Mouse (Mus musculus) embryonic facial prominence, embryonic 13.5 days (tissue): ENCODE measurements around the gene Mapk1. TPM values are rescaled to one million over a fixed set of nuclear protein-coding genes. Genes with fewer than 3 reads are reported as not detected.

Experiments used
- ATAC-seq: fragments of 200-750 bp; cut with Nextera tagmentation; 2 replicates; pipeline ENCODE4 v1.8.0; 2017; ENCODE audit warnings: low read depth; ENCODE audit not compliant: insufficient number of reproducible peaks, insufficient read depth, low FRiP score, low TSS enrichment
- H3K27ac ChIP-seq: fragments of 300-500 bp; sonication (generic); 2 replicates; pipeline ENCODE4 v1.5.1; 2015; ENCODE audit warnings: moderate library complexity, mild to moderate bottlenecking, inconsistent platforms
- H3K27me3 ChIP-seq: fragments of 300-500 bp; sonication (generic); 2 replicates; pipeline ENCODE4 v1.6.1; 2015; ENCODE audit warnings: mild to moderate bottlenecking, inconsistent platforms
- H3K36me3 ChIP-seq: fragments of 300-500 bp; sonication (generic); 2 replicates; pipeline ENCODE4 v1.6.1; 2015; ENCODE audit warnings: mild to moderate bottlenecking, inconsistent platforms
- H3K4me1 ChIP-seq: fragments of 300-500 bp; sonication (generic); 2 replicates; pipeline ENCODE4 v1.6.1; 2015; ENCODE audit warnings: inconsistent platforms
- H3K4me2 ChIP-seq: fragments of 300-500 bp; sonication (generic); 2 replicates; pipeline ENCODE4 v1.6.1; 2015; ENCODE audit warnings: moderate library complexity, mild to moderate bottlenecking, inconsistent platforms
- H3K4me3 ChIP-seq: fragments of 300-500 bp; sonication (generic); 2 replicates; pipeline ENCODE4 v1.5.1; 2015; ENCODE audit warnings: mild to moderate bottlenecking, inconsistent platforms
- H3K9ac ChIP-seq: fragments of 300-500 bp; sonication (generic); 2 replicates; pipeline ENCODE4 v1.6.1; 2015; ENCODE audit warnings: mild to moderate bottlenecking, inconsistent platforms
- H3K9me3 ChIP-seq: fragments of 300-500 bp; sonication (generic); 2 replicates; pipeline ENCODE4 v1.6.1; 2016; ENCODE audit warnings: inconsistent platforms
- WGBS: fragments of 180-500 bp; shearing (Covaris S2); methylation state at CpG from one replicate; pipeline ENCODE4 v1.1.7; 2015; ENCODE audit warnings: mixed read lengths; 5-methylcytosine and 5-hydroxymethylcytosine counted together
- polyA plus RNA-seq: library from polyadenylated mRNA; unstranded; fragments of >200 nt; fragmentation: Nextera tagmentation; extraction: Ambion mirVana; gene quantifications from 2 replicates; pipeline ENCODE4 v1.2.1, GENCODE M21; 2015

The Mapk1 gene
- polyA plus RNA-seq, 1 experiment from 2014 or later, result 136 TPM

DNA sequence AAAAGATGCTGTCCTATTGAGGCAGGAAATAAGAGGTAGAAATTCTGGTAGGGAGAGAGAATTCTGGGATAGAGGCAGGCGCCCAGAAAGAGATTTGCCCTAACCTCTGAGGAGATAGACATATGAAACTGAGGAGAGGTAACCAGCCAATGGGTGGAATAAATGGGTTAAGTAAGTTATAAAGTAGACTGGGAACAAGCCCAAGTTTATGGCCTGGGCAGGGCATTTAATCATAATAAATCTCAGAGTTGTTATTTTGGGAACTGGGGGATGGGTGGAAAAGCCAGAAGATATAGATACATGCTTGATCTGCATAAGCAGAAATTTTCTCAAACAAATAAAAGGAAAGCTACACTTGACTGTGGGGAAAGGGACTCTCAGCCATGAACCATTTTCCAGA, 79.2 kb downstream of the Mapk1 start:
- Histone ChIP-seq H3K4me3 (no peak overlapping the region), H3K4me1 (no peaks in the 10 kb centered on the region), H3K9me3 (no peaks in the 10 kb centered on the region), H3K4me2 (no peak overlapping the region), H3K27ac (no peak overlapping the region), H3K36me3 (no peaks in the 10 kb centered on the region), H3K27me3 (no peaks in the 10 kb centered on the region), H3K9ac (no peak overlapping the region)
- no peak for ATAC-seq
- 51% methylated on average over 1 of the region's 1 CpGs for WGBS

DNA sequence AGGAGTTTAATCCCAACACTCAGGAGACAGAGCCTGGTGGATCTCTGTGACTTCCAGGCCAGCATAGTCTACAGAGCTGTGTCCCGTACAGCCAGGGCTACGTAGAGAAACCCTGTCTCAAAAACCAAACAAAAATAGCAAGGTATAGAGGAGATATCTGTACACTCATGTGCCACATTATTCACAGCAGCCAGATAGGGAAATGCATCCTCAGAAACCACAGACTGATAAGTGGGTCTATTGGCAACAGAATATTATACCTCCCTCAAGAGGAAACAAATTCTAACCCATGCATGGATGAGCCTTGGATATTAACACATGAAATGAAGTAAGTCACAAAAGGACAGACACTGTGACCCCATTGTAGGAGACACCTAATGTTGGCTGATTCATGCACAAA, 84.4 kb downstream of the Mapk1 start:
- Histone ChIP-seq H3K4me3 (no peak overlapping the region), H3K27ac (no peak overlapping the region), H3K36me3 (no peaks in the 10 kb centered on the region), H3K4me1 (peaks cover 14% of the 10 kb centered on the region), H3K4me2 (no peak overlapping the region), H3K9ac (no peak overlapping the region), H3K9me3 (no peaks in the 10 kb centered on the region), H3K27me3 (no peaks in the 10 kb centered on the region)
- WGBS, result 90% methylated on average over 2 of the region's 2 CpGs
- ATAC-seq, result no peak

- Histone ChIP-seq H3K4me2 (peak within 1 kb of the TSS; percentile 75), H3K27me3 (no peaks in the 10 kb centered on the region), H3K27ac (peak within 1 kb of the TSS; percentile 90), H3K36me3 (peaks cover 6% of the 10 kb centered on the region), H3K4me3 (peak within 1 kb of the TSS; percentile 78), H3K9ac (peak within 1 kb of the TSS; percentile 87), H3K4me1 (peaks cover 14% of the 10 kb centered on the region), H3K9me3 (no peaks in the 10 kb centered on the region)
- peak; percentile 91 for ATAC-seq
- under 1% methylated on average over 75 of the region's 76 CpGs for WGBS
These were observed 86.6 kb downstream of the Mapk1 start, which contains the start of gene Ypel1 for GRCm38 (mm10) chr16:17069511-17070443. Gene Ypel1, plus strand, starts transcription at chr16:17069696.

- H3K36me3 ChIP-seq, result peaks cover 15% of the 10 kb centered on the region
- peak overlapping the region; percentile 78 for H3K4me3 ChIP-seq
- ATAC-seq, result no peak
- H3K9ac ChIP-seq, result peak overlapping the region; percentile 87
- 48% methylated on average over 6 of the region's 6 CpGs for WGBS
- H3K4me2 ChIP-seq, result peak overlapping the region; percentile 75
- peaks cover 14% of the 10 kb centered on the region for H3K4me1 ChIP-seq
- no peaks in the 10 kb centered on the region for H3K9me3 ChIP-seq
- H3K27me3 ChIP-seq, result no peaks in the 10 kb centered on the region
- no peak overlapping the region for H3K27ac ChIP-seq
These were observed 87.5 kb downstream of the Mapk1 start for GRCm38 (mm10) chr16:17070716-17071115.

GRCm38 (mm10) chr16:17073000-17073399, 89.8 kb downstream of the Mapk1 start:
- Histone ChIP-seq H3K36me3 (peaks cover 29% of the 10 kb centered on the region), H3K27me3 (no peaks in the 10 kb centered on the region), H3K9ac (no peak overlapping the region), H3K4me2 (no peak overlapping the region), H3K4me3 (no peak overlapping the region), H3K9me3 (no peaks in the 10 kb centered on the region), H3K4me1 (peaks cover 14% of the 10 kb centered on the region), H3K27ac (no peak overlapping the region)
- no peak for ATAC-seq
- WGBS, result 94% methylated on average over 7 of the region's 7 CpGs

- H3K9me3 ChIP-seq, result no peaks in the 10 kb centered on the region
- 93% methylated on average over 2 of the region's 2 CpGs for WGBS
- no peak overlapping the region for H3K27ac ChIP-seq
- H3K27me3 ChIP-seq, result no peaks in the 10 kb centered on the region
- no peak overlapping the region for H3K4me3 ChIP-seq
- no peak for ATAC-seq
- H3K4me1 ChIP-seq, result peaks cover 6% of the 10 kb centered on the region
- H3K36me3 ChIP-seq, result peaks cover 50% of the 10 kb centered on the region
- H3K4me2 ChIP-seq, result no peak overlapping the region
- H3K9ac ChIP-seq, result no peak overlapping the region
These were observed 93.1 kb downstream of the Mapk1 start for GRCm38 (mm10) chr16:17076301-17076700.

- H3K27me3 ChIP-seq, result no peaks in the 10 kb centered on the region
- H3K4me1 ChIP-seq, result peaks cover 1% of the 10 kb centered on the region; the same call in 1 of the 2 replicates
- no peak overlapping the region for H3K9ac ChIP-seq
- H3K9me3 ChIP-seq, result no peaks in the 10 kb centered on the region
- H3K4me2 ChIP-seq, result no peak overlapping the region
- no peak for ATAC-seq
- no peak overlapping the region for H3K4me3 ChIP-seq
- no peak overlapping the region for H3K27ac ChIP-seq
- H3K36me3 ChIP-seq, result peaks cover 55% of the 10 kb centered on the region
These were observed 93.7 kb downstream of the Mapk1 start for GRCm38 (mm10) chr16:17076869-17077268.

GRCm38 (mm10) chr16:17078101-17078500, 94.9 kb downstream of the Mapk1 start:
- Histone ChIP-seq H3K9ac (no peak overlapping the region), H3K4me2 (no peak overlapping the region), H3K27ac (no peak overlapping the region), H3K4me3 (no peak overlapping the region), H3K4me1 (no peaks in the 10 kb centered on the region), H3K9me3 (no peaks in the 10 kb centered on the region), H3K27me3 (no peaks in the 10 kb centered on the region), H3K36me3 (peaks cover 67% of the 10 kb centered on the region)
- no peak for ATAC-seq
- 82% methylated on average over 7 of the region's 7 CpGs for WGBS

DNA sequence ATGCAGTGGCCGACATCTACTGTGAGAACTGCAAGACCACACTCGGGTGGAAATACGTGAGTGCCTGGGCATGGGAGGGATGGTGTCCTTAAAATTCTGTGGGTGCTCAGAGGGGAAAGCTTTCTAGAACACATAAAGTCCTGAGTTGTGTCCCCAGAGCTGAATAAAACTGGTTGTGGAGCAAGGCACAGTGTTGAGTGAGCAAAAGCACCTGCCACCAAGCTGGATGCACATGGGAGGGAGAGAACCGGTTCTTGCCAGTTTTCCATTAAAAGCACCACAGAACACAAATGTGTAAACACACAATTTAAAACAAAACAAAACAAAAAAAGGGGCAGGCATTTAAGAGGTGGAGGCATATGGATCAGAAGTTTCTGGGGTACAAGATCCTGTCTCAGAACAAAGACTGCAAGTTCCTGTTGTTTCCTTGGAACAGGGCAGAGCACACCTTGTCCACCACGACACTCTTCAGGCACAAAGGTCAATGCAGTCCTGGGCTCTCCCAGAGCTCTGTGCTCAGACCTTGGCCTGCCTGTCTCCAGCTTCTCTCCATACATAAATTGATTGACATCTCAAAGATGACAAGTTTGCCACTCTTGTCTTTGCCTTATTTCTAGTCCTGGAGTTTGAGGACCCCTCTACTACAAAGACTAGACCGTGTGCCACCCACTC, 99.1 kb downstream of the Mapk1 start:
- Histone ChIP-seq H3K36me3 (peaks cover 86% of the 10 kb centered on the region), H3K9me3 (no peaks in the 10 kb centered on the region), H3K27me3 (no peaks in the 10 kb centered on the region), H3K4me3 (no peak overlapping the region), H3K9ac (no peak overlapping the region), H3K4me2 (no peak overlapping the region), H3K4me1 (no peaks in the 10 kb centered on the region), H3K27ac (no peak overlapping the region)
- WGBS, result 86% methylated on average over 6 of the region's 6 CpGs
- no peak for ATAC-seq

GRCm38 (mm10) chr16:17085636-17086035, 102.5 kb downstream of the Mapk1 start:
- Histone ChIP-seq H3K9ac (no peak overlapping the region), H3K27me3 (no peaks in the 10 kb centered on the region), H3K4me2 (no peak overlapping the region), H3K27ac (no peak overlapping the region), H3K4me1 (no peaks in the 10 kb centered on the region), H3K9me3 (no peaks in the 10 kb centered on the region), H3K4me3 (no peak overlapping the region), H3K36me3 (peaks cover 98% of the 10 kb centered on the region)
- no peak for ATAC-seq
- WGBS, result 87% methylated on average over 4 of the region's 4 CpGs

DNA sequence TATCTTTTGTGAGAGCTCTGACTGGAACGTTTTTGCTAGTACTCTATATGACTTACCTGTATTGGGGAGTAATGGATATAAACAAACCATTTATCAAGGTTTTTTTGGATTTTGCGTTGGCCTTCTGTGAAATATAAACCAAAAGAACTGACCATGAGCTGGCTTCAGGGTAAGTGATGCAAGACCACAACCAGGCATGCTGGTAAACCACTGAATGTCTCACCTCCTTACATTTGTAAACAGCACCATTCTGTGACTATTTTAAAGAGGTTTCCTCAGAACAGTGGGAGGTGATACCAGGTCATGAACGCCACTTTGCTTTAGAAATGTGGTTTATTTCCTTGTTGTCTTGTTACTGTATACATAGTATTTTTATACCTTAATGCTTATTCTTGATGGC, 103.1 kb downstream of the Mapk1 start:
- Histone ChIP-seq H3K9ac (no peak overlapping the region), H3K36me3 (peaks cover 100% of the 10 kb centered on the region), H3K27me3 (no peaks in the 10 kb centered on the region), H3K4me2 (no peak overlapping the region), H3K9me3 (no peaks in the 10 kb centered on the region), H3K27ac (no peak overlapping the region), H3K4me1 (no peaks in the 10 kb centered on the region), H3K4me3 (no peak overlapping the region)
- no peak for ATAC-seq
- 83% methylated on average over 3 of the region's 3 CpGs for WGBS
